Mouse (Mus musculus) lung, postnatal 36 days (tissue): ENCODE results near the gene Atp8a2.
"Not testable (repeated sequence)": the region's sequence is repeated elsewhere in the genome, so short reads cannot be mapped to it uniquely, and the experiment has no call there.

Experiments used
- DNase-seq: peaks from one replicate; pipeline ENCODE4 v3.0.0; 2022; ENCODE audit warnings: mixed read lengths

Gene Atp8a2

GRCm38 (mm10) chr14:59838446-59839259, 358.3 kb downstream of the Atp8a2 start:
- DNase-seq, result peak; percentile 9

GRCm38 (mm10) chr14:59837691-59838241, 359.2 kb downstream of the Atp8a2 start:
- DNase-seq, result not testable (repeated sequence)

DNA sequence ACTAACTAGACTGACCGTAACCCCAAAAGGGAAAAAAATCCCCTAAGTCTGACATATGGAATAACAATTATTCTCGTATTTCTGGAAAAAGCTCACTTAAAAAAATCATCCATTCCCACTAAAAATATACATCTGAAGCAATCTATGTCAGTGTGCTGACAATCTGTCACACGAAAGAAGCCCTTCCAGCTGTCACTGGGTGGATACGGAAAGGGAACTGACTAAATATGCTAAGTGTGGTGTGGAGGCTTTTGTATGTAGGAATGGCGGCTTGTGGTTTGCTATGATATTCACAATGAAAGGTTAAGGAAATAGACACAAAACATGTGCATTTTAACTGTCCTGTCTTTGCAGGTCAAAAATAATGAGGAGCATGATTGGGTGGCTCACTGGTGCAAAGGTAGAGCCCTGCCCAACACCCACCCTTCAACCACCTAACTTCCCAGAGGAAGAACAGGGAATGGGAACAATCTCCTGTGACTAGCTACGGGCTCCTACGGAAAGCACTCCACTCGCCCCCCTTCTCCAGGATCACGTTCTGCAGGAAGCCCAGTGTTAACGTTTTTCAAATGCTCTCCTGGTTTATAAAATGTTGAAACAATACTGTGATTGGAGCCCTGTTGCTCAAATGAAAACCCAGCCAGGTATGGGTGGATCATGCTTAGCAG, 360.0 kb downstream of the Atp8a2 start:
- DNase-seq, result no peak

DNA sequence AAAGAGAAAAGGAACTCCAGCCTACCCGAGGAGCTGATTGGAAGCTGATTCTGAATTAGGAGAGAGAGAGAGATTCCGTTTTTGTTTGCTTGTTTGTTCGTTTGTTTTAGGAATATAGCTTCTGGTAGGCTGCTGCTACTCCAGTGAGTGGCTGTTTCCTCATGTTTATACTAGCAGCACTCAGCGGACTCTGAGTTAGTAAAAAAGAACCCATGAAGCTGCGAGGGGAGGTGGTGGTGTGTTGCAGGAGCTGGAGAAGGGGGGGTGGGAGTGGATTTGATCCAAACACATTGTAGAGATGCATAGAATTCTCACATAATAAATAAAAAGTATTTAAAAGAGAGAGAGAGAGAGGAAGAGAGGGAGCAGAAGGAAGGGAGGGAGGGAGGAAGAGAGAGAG, 367.4 kb downstream of the Atp8a2 start:
- no peak for DNase-seq

- DNase-seq, result no peak
Observed at GRCm38 (mm10) chr14:59827409-59827808, 369.6 kb downstream of the Atp8a2 start.

GRCm38 (mm10) chr14:59820115-59820419, 376.9 kb downstream of the Atp8a2 start:
- DNase-seq, result no peak

DNA sequence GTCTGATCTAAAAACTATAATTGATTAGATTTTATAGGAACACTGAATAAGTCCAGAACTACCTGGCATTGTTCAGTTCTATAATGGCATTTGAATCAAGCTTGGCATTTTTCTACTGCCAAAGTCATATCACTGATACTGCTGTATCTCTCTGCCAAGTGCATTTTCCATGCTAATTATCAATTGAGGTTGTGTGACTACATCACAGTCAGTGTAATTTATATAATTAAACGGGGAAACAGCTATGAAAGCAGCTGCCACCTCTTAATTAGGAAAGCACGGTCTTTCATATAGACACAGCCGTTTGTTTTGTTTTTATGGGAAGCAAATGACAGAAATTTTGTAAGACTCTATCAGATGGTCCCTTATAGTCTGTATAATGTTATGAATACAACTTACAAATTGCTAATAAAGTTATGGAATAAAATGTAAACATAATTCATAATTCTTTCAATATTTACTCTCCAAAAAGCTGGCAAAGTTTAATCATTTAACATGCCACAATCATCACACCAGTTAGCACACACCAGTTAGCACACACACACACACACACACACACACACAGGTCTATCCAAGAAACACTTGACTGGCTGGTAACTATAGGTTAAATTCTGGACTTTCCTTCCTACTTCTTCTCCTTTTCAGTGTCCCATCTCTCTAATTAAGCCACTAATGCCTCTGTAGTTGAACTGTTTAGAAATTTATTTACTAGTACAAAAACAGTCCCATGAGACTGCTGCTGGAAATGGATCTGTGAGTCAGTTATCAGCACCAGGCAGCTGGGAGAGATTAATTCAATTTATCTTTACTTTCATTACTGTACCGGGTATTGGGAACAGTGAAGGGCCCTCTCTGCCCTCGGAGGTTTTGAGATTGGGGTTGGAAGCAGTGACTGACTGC, 377.5 kb downstream of the Atp8a2 start:
- no peak for DNase-seq

GRCm38 (mm10) chr14:59810316-59810715, 386.7 kb downstream of the Atp8a2 start:
- DNase-seq, result not testable (repeated sequence)

GRCm38 (mm10) chr14:59809790-59810189, 387.2 kb downstream of the Atp8a2 start:
- DNase-seq, result no peak

DNA sequence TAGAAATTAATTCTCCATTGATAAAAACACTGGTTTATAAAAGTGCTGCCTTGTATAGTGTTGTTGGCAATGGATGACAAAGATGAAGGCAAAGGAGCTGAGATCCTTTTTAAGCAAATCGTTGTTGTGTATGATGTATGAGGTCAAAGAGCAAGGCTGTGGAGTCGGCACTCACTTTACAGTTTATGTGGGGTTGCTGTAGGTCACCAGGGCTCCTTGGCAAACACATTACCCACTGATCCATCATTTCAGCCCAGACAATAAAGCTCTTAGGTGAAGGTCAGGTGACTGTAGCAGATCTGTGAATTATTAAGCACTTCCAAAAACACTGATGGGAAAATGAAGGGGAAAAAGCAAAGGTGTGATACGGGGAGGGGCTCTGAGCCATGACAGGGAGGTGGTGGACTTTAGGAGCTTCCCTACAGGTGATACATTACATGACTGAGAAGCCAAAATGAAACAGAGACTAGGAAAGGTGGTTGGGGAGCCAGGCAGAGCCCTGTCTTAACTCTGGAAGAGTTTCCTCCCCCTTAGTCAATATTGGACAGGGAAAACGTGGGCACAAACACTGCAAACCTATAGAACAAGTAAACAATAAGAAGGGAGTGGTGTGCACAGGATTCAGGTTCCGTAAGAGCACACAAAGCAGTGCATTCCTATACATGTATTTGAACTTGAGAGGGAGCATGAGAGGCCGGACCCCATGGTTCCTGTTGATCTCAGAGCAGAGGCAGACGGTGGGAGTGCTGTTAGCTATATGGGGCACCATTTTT, 389.3 kb downstream of the Atp8a2 start:
- DNase-seq, result no peak

GRCm38 (mm10) chr14:59806910-59807309, 390.1 kb downstream of the Atp8a2 start:
- no peak for DNase-seq

- DNase-seq, result no peak
Observed at GRCm38 (mm10) chr14:59806159-59806558, 390.8 kb downstream of the Atp8a2 start.

GRCm38 (mm10) chr14:59805683-59806082, 391.3 kb downstream of the Atp8a2 start:
- DNase-seq, result no peak

- no peak for DNase-seq
Observed at GRCm38 (mm10) chr14:59801961-59802599, 394.9 kb downstream of the Atp8a2 start.

GRCm38 (mm10) chr14:59799511-59799910, 397.5 kb downstream of the Atp8a2 start:
- no peak for DNase-seq

DNA sequence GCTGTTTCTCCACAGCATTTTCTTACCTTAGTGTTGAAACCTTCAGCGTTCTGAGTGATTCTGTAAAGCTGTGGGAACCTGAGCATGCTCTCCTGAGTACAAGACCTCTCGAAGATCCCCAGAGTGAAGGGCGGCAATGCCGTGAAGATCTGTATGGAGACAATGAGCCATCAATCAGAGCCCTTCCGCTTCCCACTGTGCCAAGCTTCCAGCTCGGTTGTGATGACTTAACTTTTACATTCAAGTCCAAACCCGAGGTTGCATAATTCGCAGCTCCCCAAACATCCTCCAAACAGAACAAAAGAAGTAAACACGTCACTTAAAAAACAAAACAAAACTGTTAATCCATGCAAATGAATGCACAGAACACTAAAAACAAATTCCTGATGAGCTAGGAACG, 403.1 kb downstream of the Atp8a2 start:
- DNase-seq, result no peak

GRCm38 (mm10) chr14:59783348-59784341, 413.3 kb downstream of the Atp8a2 start:
- DNase-seq, result no peak

GRCm38 (mm10) chr14:59780391-59780790, 416.6 kb downstream of the Atp8a2 start:
- no peak for DNase-seq

GRCm38 (mm10) chr14:59762227-59762626, 434.8 kb downstream of the Atp8a2 start:
- DNase-seq, result peak; percentile 12

- DNase-seq, result no peak
Observed at GRCm38 (mm10) chr14:59759900-59760493, 437.0 kb downstream of the Atp8a2 start.
